Mouse (Mus musculus) mouse embryonic stem cell (cell line): ENCODE data around the gene Matk.

Source experiments
- in situ Hi-C, 2 experiments: fragments of 300-500 bp; cut with MboI; formaldehyde crosslinking; loops; 1 replicate in 1 of 2; 3 replicates in 1 of 2; pipeline ENCODE4 v1.14.3; 2019 to 2020; ENCODE audit warnings: low sequenced_read_pairs in 2 of 2, low pct_unique_long_range_greater_than_20kb in 1 of 2, mixed read lengths in 1 of 2; ENCODE audit not compliant: unreplicated experiment in 1 of 2

Gene Matk

DNA sequence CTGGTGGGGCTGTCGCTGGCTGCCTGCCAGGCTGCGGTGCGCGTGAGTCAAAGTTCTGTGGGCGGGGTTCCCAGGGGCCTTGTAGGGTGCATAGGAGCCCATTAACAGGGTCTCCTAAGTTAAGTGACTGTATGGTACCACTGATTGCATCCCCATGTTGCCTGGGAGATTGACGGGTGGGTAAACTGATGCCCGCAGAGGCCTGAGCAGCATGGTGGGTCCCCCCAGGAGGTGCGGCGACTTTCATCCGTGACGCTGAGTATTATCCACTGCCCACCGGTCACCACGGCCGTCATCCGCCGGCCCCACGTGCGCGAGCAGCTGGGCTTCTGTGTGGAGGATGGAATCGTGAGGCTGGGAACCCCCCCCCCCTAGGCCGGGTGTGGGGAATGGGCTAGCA lies 19.6 kb downstream of the Matk start:
- in situ Hi-C loops, result no loop called here

DNA sequence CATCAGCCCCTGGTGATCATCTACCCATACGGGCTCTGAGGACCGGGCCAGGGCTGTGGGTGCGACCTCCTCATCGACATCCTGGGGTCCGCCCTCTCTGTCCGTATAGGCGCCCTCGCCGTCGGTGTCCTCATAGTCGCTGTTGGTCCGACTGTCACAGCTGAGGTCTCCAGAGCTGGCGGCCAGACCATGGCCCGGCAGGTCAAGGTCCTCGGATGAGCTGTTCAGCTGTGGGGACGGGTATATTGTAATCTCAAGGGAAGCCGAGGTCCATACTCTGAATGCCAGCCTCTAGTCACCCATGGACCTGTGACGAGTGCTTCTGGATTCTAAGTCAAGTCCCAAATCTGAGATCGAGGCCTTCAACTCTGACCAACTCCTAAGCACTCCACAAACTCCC lies 21.1 kb downstream of the Matk start:
- in situ Hi-C loops, result no loop called here

DNA sequence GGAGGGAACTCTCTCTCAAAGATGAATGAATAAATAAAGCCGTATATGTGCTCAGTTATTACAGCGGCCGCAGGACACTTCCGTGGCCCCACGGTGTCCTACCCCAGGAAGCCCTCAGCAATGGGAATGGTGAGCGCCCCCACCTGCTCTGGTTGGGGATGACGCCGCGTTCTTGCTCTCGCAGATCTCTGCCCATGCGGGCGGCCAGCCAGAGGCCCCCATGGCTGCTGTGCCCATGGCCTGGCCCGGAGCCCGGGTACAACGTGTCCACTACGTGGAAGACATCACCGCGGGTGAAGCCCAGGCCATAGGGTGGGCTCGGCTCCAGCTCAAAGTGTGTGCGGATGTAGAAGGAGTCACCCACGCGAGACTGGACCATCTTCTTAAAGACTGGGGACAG lies 24.9 kb downstream of the Matk start:
- in situ Hi-C loops, result no loop called here

DNA sequence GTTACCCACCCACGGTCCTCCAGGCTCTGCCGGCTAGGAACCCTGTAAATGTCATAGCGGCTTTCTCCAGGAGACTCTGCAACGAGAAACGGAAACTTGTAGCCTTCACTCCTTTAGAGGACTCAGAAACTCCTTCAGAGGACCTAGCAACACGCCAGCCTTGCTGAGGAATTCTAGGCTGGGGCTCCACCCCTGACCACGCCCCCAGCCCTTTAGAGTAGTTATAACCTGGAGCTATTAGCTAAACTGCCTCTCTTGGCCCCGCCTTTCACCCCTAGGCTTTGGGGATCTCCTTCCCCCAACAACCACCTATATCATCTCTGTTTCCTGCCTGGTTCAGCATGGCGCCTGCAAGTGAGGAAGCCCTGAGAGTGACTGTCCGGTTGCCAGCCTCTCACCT lies 26.8 kb downstream of the Matk start:
- in situ Hi-C loops, result no loop called here

DNA sequence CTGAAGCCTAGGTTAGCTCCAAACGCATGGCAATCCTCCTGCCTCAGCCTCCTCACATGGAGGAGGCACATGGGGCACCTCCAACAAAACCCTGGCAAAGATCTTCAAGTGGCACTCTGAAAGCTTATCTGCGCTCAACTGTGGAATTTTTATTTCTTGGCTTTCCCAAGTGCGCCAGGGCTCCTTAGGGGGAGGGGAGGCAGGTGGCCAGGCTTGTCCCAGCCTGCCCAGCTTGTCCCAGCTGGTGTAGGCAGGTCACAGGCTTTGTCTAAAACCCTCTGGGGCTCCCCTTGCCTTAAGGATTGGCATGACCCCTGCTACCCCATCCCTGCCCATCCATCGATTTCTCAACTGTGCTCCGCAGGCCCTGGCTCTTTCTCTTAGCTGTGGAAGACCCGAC lies 31.5 kb downstream of the Matk start:
- in situ Hi-C loops, result loop anchor here in 1 of 2 experiments (10.0 kb wide), 1 partner anchor 61 kb away; the partner anchor contains the start of gene Gipc3

DNA sequence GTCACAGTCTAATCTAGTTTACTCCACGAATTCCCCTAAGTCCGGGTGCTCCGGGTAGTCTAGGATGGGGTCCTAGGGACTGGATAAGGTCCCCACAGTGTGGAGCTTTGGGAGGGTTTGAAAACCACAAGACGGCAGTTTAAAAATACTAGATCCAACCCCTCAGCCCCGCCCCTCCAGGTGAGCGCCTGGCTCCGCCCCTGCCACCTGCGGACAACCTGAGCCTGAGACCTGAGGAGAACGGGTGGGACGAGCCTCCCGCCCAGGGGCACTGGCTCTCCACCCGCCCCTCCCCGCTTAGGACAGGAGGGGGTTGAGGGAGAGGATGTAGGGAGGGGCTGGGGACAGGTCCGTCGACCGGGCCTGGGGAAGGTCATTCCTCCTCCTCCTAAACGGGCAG lies 32.0 kb downstream of the Matk start:
- in situ Hi-C loops, result loop anchor here (5.0 to 10.0 kb wide), 2 partner anchors 58 to 60 kb away; partner anchors contain the start of gene Gipc3 (in 2 of the 2)

DNA sequence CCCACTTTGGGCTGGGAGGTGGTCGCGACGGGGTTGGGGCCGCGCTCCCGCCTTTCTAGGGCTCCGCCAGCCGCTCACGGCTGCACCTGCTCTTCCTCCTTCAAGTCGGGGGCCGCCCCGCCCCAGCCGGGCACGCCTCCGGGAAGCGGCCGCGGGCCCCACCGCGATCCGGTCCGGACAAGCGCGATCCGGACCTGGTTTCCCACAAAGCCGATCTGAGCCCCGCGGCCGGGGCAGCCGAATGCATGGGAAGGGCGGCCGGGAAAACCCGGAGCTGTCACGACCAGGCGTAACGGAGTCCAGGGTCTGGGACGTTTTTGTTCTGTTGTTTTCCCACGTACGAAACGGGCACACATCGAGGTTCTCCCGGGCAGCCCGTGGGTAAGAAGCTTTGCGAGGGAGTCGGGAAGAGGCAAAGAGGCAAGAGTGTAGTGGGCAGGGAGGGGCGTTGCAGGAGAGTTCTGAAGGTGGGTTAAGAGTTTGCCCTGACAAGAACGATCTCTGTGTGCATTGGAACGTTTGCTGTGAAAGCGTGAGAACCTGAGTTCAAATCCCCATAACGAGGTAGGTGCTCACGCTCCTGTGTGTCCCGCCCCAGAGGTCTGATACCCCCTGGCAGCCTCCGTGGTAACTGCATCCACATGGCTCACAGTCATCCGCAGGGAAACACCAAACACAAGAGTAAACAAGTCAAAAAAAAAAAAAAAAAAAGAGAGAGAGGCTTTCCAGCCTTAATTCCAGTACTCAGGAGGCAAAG lies 33.1 kb downstream of the Matk start:
- in situ Hi-C loops, result loop anchor here (5.0 to 10.0 kb wide), 2 partner anchors 56 to 59 kb away; partner anchors contain the start of gene Gipc3 (in 2 of the 2)

DNA sequence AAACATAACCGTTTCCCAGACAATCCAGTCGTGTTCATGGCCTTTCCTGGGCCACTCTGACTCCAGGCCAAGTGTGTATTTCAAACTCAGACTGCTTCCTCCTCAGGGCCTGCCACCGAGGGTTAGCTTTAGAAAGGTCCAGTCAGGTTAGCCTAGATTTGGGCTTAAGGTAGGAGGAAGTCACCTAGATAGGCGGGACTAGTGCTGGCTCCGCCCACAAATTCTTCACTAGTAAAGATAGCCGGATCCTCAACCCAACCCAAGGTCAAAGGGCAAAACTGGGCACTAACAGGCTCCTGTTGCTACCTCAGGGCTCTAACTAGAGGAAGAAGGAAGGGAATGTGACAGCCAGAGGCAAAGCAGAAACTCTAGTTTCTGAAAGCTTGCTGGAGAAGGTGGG lies 33.9 kb downstream of the Matk start:
- in situ Hi-C loops, result loop anchor here (5.0 to 10.0 kb wide), 2 partner anchors 56 to 58 kb away; partner anchors contain the start of gene Gipc3 (in 2 of the 2)

DNA sequence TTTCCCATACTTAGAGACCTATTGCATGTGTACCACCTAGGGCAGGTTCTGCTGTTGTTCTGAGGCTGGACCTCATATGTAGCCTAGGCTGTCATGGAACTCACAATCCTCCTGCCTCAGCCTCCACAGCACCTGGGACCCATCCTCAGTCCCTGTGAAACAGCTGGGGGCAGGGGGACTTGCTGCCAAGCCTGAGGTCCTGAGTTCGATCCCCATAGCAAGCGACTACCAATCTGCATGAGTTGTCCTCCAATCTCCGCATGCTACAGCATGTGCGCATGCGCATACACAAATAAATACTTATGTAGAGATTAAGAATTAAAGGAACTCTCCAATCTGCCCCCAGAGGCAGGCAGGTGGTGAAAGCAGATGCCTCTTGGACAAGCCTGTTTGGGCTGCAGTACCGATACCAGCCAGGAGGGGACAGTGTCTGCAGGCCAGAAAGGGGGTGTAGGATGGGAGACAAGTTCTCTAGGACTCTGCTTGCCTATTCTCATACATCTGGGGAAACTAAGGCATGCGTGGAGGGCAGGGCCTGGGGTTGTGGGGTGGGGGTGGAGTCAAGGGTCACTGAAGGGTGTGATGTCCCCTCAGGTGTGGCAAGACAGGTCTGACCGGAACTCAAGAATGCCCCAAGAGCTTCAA lies 34.9 kb downstream of the Matk start:
- in situ Hi-C loops, result loop anchor here (5.0 to 10.0 kb wide), 2 partner anchors 55 to 57 kb away; partner anchors contain the start of gene Gipc3 (in 2 of the 2)

DNA sequence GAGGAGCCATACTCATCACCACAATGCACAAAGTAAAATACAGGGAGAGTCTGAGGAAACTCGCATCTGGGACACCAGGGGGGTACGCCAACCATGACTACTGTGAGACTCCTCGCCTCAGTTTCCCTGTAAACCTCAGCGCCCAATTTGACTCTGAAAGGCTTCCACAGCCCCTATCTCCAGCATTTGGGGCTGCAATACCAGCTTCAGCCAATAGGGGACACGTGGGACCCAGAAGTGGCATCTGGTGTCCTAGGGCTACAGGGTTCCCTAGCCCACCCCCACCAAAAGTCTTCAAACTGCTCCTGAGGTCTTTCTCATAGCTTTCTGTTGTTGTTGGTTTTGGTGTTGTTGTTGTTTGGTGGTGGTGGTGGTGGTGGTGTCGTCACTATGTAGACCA lies 35.9 kb downstream of the Matk start:
- in situ Hi-C loops, result loop anchor here (5.0 to 10.0 kb wide), 2 partner anchors 54 to 56 kb away; partner anchors contain the start of gene Gipc3 (in 2 of the 2)

DNA sequence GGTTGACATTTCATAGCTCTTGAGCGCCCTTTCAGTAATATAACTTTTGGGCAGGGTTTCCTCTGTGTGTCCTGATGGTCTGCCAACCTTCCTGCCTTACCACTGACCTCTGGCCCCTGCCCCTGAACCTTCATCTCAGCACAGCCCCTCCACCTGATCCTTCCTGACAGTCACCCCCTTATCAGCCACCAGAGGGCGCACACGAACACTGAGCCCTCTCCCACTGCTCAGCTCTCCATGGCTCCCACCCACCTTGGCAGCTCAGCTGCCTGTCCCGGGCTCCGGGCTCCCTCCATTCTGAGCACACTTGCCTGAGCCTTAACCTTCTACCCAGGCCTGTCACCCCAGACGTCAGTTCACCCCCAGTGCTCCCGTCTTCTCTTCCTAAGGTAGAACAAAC lies 36.5 kb downstream of the Matk start:
- in situ Hi-C loops, result loop anchor here (5.0 to 10.0 kb wide), 2 partner anchors 53 to 56 kb away; partner anchors contain the start of gene Gipc3 (in 2 of the 2)

DNA sequence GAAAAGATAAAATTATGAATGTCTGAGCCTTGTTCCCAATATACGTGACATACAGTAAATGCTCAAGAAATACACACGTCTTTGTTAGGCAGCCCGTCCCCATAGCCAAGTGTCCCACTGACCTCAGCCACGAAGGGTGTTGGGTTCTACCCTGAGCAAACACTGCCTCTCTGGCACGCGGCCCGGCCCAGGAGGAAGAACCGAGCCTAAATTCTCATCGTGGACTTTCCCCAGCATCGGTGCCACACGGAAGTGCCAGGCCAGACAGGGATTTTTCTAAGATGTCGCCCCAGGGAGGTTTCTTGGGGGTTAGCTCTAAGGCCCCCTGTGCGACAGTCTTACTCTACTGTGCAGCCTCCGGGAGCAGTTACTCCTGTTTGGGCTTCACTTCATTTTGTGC lies 37.1 kb downstream of the Matk start:
- in situ Hi-C loops, result loop anchor here (5.0 to 10.0 kb wide), 2 partner anchors 52 to 55 kb away; partner anchors contain the start of gene Gipc3 (in 2 of the 2)

DNA sequence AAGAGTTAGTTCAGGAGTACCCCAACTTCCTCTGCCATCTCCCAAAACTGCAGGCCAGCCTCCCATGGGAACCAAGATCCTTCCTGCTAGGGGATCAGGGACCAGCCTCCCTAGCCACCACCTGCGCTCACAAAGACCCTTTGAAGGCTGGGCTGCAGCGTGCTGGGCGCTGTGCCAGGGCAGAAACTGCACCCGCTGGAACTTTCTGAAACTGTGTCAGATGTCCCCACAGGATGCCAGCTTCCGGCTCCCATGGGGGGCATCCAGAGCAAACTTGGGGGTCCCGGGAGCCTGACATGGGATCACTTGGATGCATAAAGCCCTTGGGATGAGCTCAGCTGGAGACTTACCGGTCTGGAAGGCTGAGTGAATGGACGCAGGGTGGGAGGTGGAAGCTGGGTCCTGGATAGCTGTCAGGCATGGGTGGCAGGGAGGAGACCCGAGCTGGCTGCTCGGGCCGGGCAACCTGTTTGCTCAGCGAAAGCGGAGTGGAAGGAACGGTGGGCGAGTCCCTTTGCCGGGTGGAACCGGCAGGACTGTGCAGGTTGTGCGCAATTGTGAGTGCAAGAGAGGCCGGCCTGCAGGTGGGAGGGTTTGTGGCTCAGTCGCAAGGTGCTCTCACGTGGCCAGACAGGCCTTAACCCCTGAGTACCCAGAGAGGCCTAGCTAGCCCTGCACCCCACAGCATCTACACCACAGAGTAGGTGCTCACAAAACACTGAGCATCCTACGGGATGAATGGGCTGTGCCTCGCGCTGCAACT lies 38.1 kb downstream of the Matk start:
- in situ Hi-C loops, result no loop called here

DNA sequence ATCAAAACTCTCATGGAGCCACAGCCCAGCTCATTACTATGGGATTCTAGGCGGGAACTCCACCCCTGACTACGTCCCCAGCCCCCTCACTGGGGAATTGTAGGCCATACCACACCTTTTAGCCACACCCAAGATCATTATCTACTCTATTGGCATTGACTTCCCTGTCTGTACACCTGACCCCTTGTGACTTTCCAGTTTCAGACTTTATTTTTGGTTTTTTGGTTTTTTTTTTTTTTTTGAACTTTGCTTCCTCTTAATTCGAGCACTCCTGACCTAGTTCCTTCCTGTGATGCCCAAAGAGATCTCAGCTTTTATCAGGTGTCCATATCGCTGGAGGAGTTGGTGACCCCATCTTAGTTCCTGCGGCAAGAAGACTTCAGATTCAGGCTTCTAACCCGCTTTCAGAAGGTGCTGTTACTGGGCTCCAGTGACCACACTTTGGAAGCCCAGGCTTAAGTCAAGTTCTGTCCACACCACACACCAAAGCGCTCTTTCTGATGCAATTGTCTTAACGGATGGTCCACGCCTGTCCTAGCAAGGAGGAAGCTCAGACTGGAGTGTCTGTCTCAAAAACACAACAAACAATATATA lies 38.9 kb downstream of the Matk start, which contains the start of gene Tjp3:
Gene Tjp3, minus strand, starts transcription at position 71 of the 594 bp plus-strand sequence.
- in situ Hi-C loops, result no loop called here

DNA sequence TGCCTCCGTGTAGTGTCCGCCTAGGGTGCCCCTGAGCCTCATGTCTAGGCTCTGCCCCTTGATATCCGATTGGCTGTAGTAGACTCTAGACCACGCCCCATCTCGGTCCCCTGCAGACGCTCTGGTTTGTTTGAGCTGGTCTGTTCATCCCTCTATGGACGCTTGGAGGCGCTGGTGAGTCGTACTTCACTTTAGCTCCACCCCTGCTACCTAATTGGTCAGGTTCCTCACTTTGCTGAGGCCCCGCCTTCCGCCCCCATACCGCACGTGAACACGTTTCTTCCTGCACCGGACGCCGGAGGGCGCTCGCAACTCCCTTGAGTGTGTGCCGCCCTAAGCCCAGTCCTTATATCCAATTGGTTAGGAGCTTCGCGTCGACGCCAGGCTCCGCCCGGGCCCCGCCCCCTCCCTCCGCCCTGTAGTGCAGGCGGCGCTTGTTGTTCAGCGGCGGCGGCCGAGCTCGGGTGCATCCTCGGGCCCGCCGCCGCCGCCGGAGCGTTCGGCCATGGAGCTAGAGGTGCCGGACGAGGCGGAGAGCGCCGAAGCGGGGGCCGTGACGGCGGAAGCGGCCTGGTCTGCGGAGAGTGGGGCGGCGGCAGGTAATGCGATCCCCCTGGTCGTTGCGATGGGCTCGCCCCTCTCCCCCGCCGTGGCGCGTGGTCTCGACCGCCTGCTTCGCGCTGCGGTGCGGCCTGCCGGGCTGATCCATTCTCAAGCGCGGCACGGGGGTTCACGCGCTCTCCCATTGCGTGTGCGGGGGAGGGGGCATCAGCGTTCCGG lies 40.0 kb downstream of the Matk start, which contains the start of gene Pip5k1c:
Gene Pip5k1c, plus strand, starts transcription at position 410 of the 780 bp plus-strand sequence.
- in situ Hi-C loops, result no loop called here

DNA sequence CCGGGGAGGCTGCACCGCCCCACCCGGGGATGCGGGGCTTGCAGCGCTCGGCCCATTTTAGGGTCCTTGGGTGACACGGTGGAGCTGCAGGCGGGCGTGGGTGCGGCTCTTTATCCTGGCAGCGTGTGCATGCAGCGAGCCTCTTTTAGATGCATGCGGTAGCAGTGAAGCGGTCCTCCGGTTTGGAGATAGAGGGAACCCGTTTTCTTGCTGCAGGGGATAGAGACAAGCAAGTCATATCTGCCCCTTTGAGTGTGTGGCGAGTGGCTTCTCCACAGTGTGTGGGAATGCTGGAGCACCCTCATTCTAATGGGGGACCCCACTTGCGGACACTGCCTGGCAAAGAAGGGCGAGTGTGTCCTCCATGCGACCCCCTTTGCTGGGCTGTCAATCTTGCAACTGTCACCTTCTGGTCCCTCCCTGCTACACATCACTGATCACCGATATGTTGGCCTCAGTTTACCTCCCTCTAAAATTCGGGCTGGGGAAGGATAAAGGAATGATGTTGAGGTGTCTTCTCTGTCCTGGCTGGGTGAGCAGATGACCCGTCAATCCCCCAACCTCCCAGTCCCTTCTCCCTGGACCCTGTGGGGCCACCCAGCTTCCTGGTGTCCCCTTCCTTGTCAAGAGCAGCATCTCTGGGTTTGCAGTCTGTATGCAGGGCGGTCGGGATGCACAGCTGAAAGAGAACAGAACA lies 40.7 kb downstream of the Matk start:
- in situ Hi-C loops, result no loop called here

DNA sequence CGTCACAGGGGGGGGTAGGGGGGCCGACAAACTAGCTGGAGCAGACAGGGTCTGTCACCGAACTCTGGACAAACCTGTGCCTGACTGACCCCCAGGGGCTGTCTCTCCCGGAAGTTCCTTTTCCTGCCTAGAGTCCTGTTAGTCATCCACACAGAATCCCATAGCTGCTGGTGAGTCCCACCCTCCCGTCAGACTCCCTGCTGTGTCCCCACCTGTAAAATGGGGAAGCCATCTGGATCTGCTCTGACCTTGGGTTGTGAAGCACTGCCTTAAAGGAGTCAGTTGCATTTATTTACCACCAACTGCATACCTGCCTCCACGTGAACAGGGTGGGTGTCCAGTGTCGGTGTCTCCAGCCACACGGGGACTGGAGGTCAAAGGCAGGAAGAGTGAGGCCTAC lies 41.7 kb downstream of the Matk start:
- in situ Hi-C loops, result no loop called here
